Mouse (Mus musculus) v-Abl transformed pro-B cells (cell line): ENCODE data around the gene Ak2.

Source experiments
- in situ Hi-C, 2 experiments: fragments of 400-800 bp; cut with MboI; formaldehyde crosslinking; loops; one replicate each; pipeline ENCODE4 v1.15.1; 2025; ENCODE audit not compliant: unreplicated experiment in 2 of 2

Gene Ak2

DNA sequence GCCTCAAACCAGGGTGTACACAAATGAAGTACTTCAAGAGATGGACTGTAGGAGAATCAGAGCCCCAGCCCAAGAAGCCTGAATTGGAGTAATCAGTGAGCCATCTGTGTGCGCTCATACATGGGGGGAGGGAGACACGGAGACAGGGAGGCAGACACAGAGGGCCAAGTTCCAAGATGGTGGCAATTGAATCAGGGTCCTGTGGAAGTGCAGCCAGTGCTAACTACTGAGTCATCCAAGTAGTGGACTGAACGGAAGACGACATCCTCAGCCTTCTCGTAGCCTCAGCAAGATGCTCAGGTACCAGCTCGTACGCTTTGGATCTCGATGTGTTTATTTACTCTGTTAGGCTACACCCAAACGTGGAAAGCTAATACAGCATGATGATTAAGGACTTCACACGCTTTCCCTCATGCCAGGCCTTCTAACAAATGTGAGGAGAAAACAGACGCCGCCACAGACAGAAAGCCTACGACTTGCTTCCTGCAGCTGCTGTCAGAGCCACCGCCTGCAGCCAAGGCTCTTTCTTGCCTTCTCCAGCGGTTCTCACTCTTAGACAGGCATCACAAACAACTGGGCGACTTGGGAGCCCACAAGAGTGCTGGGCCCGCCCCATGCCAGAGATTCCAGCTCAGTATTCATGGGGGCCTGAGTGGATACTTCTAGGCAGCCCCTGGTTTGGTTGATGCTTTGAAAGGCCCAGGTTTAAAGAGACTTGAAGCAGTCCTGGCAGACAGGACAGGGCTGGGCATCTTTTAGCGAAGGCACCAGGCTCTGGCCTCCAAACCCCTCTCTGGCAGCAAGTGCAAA is 21.9 kb upstream of the Ak2 start:
- in situ Hi-C loops: loop anchor here in 1 of 2 experiments (25.0 kb wide), 1 partner anchor 492 kb away; the partner anchor contains the start of gene Bsdc1

- in situ Hi-C loops: loop anchor here in 1 of 2 experiments (25.0 kb wide), 1 partner anchor 492 kb away; the partner anchor contains the start of gene Bsdc1
Measured at GRCm38 (mm10) chr4:128970417-128970807, 21.3 kb upstream of the Ak2 start.

DNA sequence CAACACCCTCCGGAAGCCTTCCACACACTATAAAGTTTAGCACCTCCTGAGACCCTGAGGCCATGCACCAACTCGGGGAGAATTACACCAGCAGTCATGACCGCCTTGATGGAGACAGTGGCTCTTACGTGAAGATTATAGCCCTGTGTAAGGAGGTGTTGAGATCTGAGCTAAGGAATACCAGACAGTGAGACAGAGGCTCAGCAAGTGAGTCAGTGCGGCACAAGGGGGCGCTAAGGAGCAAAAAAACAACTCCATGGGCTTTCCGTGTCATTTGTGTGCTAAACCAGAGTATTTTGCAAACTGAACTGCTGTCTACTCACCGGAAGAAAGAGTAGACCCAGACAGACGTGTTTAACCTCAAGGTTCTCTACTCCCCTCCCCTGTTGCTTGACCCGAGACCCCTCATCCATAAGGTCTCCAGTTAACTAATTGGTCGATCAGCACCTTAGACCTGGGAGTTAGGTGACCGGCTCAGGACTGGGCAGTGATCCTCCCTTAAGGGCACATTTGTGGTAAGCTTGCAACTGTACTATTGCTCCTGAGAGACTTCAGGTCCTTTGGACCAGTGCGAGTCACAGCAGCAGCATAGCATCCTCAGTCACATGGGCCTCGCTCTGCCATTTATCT is 20.6 kb upstream of the Ak2 start:
- in situ Hi-C loops: loop anchor here in 1 of 2 experiments (25.0 kb wide), 1 partner anchor 491 kb away; the partner anchor contains the start of gene Bsdc1

DNA sequence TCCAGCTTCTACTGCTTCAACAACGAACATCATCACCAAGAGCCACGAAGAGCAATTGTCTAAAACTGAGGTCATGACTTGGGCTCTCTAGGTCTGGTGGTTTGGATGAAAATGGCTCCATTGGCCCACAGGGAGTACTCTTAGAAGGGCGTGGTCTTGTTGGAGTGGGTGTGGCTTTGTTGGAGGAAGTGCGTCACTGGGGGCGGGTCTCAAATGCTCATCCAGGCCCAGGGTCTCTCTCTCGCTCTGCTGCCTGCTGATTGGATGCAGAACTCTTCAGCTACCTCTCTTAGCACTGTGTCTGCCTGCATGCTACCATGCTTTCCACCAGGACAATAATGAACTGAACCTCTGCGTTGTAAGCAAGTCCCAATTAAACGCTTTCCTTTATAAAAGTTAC is 17.1 kb upstream of the Ak2 start:
- in situ Hi-C loops: loop anchor here (5.0 to 25.0 kb wide), 3 partner anchors 43 to 488 kb away; partner anchors contain the start of gene Bsdc1 (in 1 of the 2)

- in situ Hi-C loops: loop anchor here (5.0 kb wide), 2 partner anchors 41 to 96 kb away; no protein-coding TSS in a partner anchor
Measured at GRCm38 (mm10) chr4:128976577-128976976, 15.2 kb upstream of the Ak2 start.

DNA sequence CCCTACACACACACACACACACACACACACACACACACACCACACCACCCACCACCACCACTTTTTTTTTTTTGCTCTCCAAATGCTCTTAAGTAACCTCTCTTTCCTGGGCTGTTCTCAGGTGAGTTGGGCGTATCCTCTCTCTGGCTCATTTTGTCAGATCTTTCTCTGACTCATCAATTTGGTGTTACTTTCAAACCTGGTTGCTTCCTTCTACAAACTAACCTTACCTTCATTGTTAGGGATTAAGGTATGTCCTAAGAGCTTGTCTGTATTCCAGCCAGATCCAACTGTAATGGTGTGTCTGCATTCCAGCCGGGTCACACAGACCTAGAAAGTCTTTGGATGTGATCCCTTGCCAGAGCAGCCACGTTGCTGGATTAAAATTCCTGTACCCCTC is 14.5 kb upstream of the Ak2 start:
- in situ Hi-C loops: loop anchor here (5.0 kb wide), 2 partner anchors 40 to 95 kb away; no protein-coding TSS in a partner anchor

DNA sequence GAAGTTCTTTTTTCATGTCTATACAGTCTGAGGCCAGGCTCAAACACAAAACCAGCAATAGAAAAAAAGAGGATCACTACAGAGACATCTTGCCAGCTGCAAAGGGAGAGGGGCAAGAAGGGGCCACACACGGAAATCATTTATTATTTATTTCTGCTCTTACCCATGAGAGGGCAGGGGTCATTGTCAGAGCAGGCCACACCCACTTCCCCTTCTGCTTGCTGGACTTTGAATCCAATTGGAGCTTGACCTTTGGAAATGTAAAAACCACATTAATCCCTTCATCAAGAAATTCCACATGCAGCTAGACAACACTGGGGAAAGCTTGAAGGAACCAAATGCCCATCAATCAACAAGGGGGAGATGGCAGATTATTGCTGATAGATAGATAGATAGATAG is 13.1 kb upstream of the Ak2 start:
- in situ Hi-C loops: loop anchor here (5.0 kb wide), 2 partner anchors 39 to 94 kb away; no protein-coding TSS in a partner anchor

GRCm38 (mm10) chr4:128980890-128981832 is 10.6 kb upstream of the Ak2 start:
- in situ Hi-C loops: loop anchor here in 1 of 2 experiments (5.0 kb wide), 1 partner anchor 36 kb away; no protein-coding TSS in a partner anchor

GRCm38 (mm10) chr4:128981833-128982180 is 10.0 kb upstream of the Ak2 start:
- in situ Hi-C loops: loop anchor here in 1 of 2 experiments (5.0 kb wide), 1 partner anchor 35 kb away; no protein-coding TSS in a partner anchor

- in situ Hi-C loops: loop anchor here in 1 of 2 experiments (5.0 kb wide), 1 partner anchor 34 kb away; no protein-coding TSS in a partner anchor
Measured at GRCm38 (mm10) chr4:128983151-128983550, 8.6 kb upstream of the Ak2 start.

DNA sequence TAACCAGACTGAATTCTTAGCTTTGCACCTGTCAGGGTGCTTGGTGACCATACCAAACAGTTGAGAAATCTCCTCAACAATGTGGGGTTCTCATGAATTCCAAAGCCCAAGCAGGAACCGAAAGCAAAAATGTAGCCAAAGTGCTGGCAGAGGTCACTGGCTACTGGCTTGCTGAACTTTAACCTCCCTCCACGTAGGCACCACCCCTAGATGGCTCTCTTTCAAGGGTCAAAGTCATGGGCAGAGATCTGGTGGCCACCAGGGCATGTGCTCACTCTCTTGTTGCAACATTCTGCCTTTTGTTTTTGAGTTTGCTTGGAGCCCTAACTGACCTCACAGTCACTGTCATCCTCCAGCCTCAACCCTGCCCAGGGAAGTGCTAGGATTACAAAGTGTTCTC is 8.1 kb upstream of the Ak2 start:
- in situ Hi-C loops: loop anchor here in 1 of 2 experiments (5.0 kb wide), 1 partner anchor 34 kb away; no protein-coding TSS in a partner anchor

DNA sequence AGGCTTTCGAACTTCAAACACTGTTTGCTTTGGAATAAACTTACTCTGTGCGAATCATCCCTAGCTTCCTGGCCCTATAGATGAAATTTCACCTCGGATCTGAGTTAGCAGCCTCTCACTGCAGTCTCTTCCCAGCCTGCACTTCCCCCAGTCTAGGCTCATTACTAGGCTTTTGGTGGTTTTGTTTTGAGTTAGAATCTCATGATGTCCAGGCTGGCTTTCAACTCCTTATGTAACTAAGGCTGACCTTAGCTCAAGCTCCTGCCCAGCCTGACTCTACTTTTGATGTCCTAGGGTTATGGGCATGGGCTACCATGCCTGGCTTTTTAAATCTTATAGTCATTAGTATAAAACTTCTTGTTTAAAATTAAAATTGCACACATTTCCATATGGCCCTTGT is 7.2 kb upstream of the Ak2 start:
- in situ Hi-C loops: loop anchor here in 1 of 2 experiments (5.0 kb wide), 1 partner anchor 33 kb away; no protein-coding TSS in a partner anchor

- in situ Hi-C loops: no loop called here
Measured at GRCm38 (mm10) chr4:128988911-128989310, 2.8 kb upstream of the Ak2 start.

GRCm38 (mm10) chr4:128989678-128990077 is 2.1 kb upstream of the Ak2 start:
- in situ Hi-C loops: no loop called here

- in situ Hi-C loops: no loop called here
Measured at GRCm38 (mm10) chr4:128992176-128992575, 418 bp downstream of the Ak2 start.

- in situ Hi-C loops: no loop called here
Measured at GRCm38 (mm10) chr4:128993025-128993662, 1.4 kb downstream of the Ak2 start.

DNA sequence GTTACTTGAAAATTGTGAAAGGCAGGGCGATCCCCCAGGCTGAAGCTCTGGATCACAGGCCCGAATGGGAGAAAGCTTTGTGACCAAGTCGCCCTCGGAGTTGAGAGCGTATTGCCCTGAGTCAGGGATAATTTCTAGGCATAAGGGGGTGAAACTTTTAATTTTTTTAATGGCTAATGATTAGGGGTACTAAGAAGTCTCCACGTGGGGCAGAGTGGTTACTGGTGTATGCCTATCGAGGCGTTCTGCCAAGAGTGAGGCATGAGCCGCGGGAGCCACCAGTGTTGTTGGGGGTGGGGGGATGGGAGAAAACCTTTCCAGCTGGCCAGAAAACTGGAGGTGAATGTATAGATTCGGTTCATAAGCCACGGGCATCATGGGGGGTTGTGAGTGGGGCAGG is 1.9 kb downstream of the Ak2 start:
- in situ Hi-C loops: no loop called here

GRCm38 (mm10) chr4:128995238-128995637 is 3.5 kb downstream of the Ak2 start:
- in situ Hi-C loops: no loop called here

- in situ Hi-C loops: no loop called here
Measured at GRCm38 (mm10) chr4:128997258-128997657, 5.5 kb downstream of the Ak2 start.

- in situ Hi-C loops: no loop called here
Measured at GRCm38 (mm10) chr4:128998401-128998800, 6.6 kb downstream of the Ak2 start.
